Mouse (Mus musculus): ENCODE measurements around the gene Gprc6a.

- TF ChIP-seq CTCF (IDR thresholded peaks at IDR 0.05; ENCODE audit: low read depth, low read length) = no peak
- TF ChIP-seq POLR2A (IDR thresholded peaks at IDR 0.05; ENCODE audit: borderline replicate concordance, low read depth, low read length) = no peak
Measured at GRCm38 (mm10) chr10:51677548-51678250, 46.4 kb upstream of the Gprc6a start, which contains the start of gene Rfx6.

Data from bone marrow macrophage, adult 2 months (primary cell).